19 mouse cellular contexts compared by ENCODE assay signal in the genomic region with DNA sequence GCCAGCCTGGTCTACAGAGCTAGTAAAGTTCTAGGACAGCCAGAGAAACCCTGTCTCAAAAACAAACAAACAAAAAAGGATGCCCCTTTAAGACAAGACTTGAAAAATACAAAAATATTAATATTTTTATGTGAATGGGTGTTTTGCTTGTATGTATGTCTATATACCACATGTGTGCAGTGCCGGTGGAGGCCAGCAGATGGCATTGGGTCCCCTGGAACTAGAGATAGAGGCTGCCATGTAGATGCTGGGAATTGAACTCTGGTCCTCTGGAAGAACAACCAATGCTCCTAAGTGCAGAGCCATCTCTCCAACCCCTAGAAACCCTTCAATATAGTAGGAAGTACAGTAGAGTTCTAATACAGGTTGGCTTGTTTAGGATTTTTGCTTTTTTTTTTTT. TPM values are rescaled to one million over a fixed set of nuclear protein-coding genes. Genes with fewer than 3 reads are reported as not detected.
A peak's percentile ranks its signal among the peaks of the same experiment; 100 is the strongest.
DNase-seq lines count a peak whose midpoint lies in the region; ATAC-seq and TF ChIP-seq lines count a peak whose summit lies in the region.
"Had no signal": no experiment of that assay in that cellular context is flagged by ENCODE, and none has a peak within 500 bp of the region (broad histone marks: within the 10 kb centered on the region; RNA-seq: fewer than 3 reads in every experiment).

No protein-coding gene starts in this region.

- H3K4me1 ChIP-seq in heart, adult 2 months (ENCODE audit: control insufficient read depth, insufficient read depth, low read length) = no peaks in the 10 kb centered on the region
- peaks cover 7% of the 10 kb centered on the region for H3K4me1 ChIP-seq in heart, embryonic 12.5 days (replicated peaks)
- H3K4me1 ChIP-seq in lung, embryonic 14.5 days (ENCODE audit: insufficient read depth) = no peaks in the 10 kb centered on the region
- no peaks in the 10 kb centered on the region for H3K4me1 ChIP-seq in lung, postnatal 0 days (ENCODE audit: insufficient read depth, low read depth, low read length)
- H3K4me1 ChIP-seq in E14TG2a.4 (replicated peaks; ENCODE audit: low read depth, low read length) = peaks cover 26% of the 10 kb centered on the region
- H3K4me1 ChIP-seq: embryonic facial prominence, embryonic 12.5 days; forebrain, embryonic 10.5 days had no signal

- WGBS in heart, adult 2 months = 94% methylated on average over 1 of the region's 1 CpGs
- WGBS in heart, embryonic 12.5 days = 83% methylated on average over 1 of the region's 1 CpGs
- 94% methylated on average over 1 of the region's 1 CpGs for WGBS in lung, embryonic 14.5 days
- WGBS in lung, postnatal 0 days = 100% methylated on average over 1 of the region's 1 CpGs

- no peak for TF ChIP-seq POLR2A in heart, adult 2 months (IDR thresholded peaks at IDR 0.05; ENCODE audit: insufficient read depth, low read depth, low read length)

- no peaks in the 10 kb centered on the region for H3K36me3 ChIP-seq in heart, adult 2 months (ENCODE audit: control insufficient read depth, insufficient read depth, low read length)
- peaks cover 56% of the 10 kb centered on the region for H3K36me3 ChIP-seq in heart, embryonic 12.5 days
- peaks cover 66% of the 10 kb centered on the region for H3K36me3 ChIP-seq in lung, embryonic 14.5 days (ENCODE audit: insufficient read depth)
- peaks cover 6% of the 10 kb centered on the region; the same call in 1 of the 2 replicates for H3K36me3 ChIP-seq in lung, postnatal 0 days (ENCODE audit: insufficient read depth, low read length)
- peaks cover 82% of the 10 kb centered on the region for H3K36me3 ChIP-seq in E14TG2a.4 (ENCODE audit: insufficient read depth, low read length)

- H3K9me3 ChIP-seq in heart, embryonic 12.5 days (replicated peaks) = no peaks in the 10 kb centered on the region
- H3K9me3 ChIP-seq in lung, embryonic 14.5 days (ENCODE audit: low read depth, low read length) = no peaks in the 10 kb centered on the region
- H3K9me3 ChIP-seq in lung, postnatal 0 days (ENCODE audit: low read length) = no peaks in the 10 kb centered on the region
- H3K9me3 ChIP-seq in E14TG2a.4 (ENCODE audit: low read length) = no peaks in the 10 kb centered on the region
- H3K9me3 ChIP-seq: embryonic facial prominence, embryonic 12.5 days had no signal

- H3K27me3 ChIP-seq in heart, adult 2 months (ENCODE audit: control insufficient read depth, insufficient read depth, low read length) = no peaks in the 10 kb centered on the region
- H3K27me3 ChIP-seq in heart, embryonic 12.5 days (replicated peaks) = no peaks in the 10 kb centered on the region
- no peaks in the 10 kb centered on the region for H3K27me3 ChIP-seq in lung, embryonic 14.5 days (ENCODE audit: insufficient read depth, low read length)
- no peaks in the 10 kb centered on the region for H3K27me3 ChIP-seq in lung, postnatal 0 days (replicated peaks; ENCODE audit: insufficient read depth, low read length)
- no peaks in the 10 kb centered on the region for H3K27me3 ChIP-seq in E14TG2a.4 (ENCODE audit: insufficient read depth, low read length)
- H3K27me3 ChIP-seq: embryonic facial prominence, embryonic 12.5 days had no signal

- intact Hi-C loops in heart, adult 2 months (cut with DNase I) = no loop called here

- H3K79me2 ChIP-seq in heart, adult 2 months (replicated peaks; ENCODE audit: control insufficient read depth, insufficient read depth, low read length) = no peaks in the 10 kb centered on the region

- no peak for ATAC-seq in heart, embryonic 12.5 days (ENCODE audit: insufficient number of reproducible peaks, low FRiP score)
- ATAC-seq in lung, embryonic 14.5 days (ENCODE audit: insufficient read depth) = no peak
- no peak for ATAC-seq in lung, postnatal 0 days
- ATAC-seq: inflammation-experienced regulatory T-cells, adult 6 months had no signal

- no peak overlapping the region for H3K27ac ChIP-seq in heart, adult 2 months
- no peak overlapping the region for H3K27ac ChIP-seq in heart, embryonic 12.5 days (ENCODE audit: poor library complexity, severe bottlenecking)
- no peak overlapping the region for H3K27ac ChIP-seq in lung, embryonic 14.5 days (ENCODE audit: low read depth)
- no peak overlapping the region for H3K27ac ChIP-seq in lung, postnatal 0 days (ENCODE audit: low read length)
- H3K27ac ChIP-seq: embryonic facial prominence, embryonic 12.5 days; forebrain, embryonic 10.5 days had no signal

- no peak overlapping the region for H3K9ac ChIP-seq in heart, adult 2 months (ENCODE audit: low read depth, low read length)
- no peak overlapping the region for H3K9ac ChIP-seq in heart, embryonic 12.5 days
- H3K9ac ChIP-seq in lung, embryonic 14.5 days = no peak overlapping the region
- H3K9ac ChIP-seq in lung, postnatal 0 days (replicated peaks; ENCODE audit: low read depth) = no peak overlapping the region
- H3K9ac ChIP-seq: embryonic facial prominence, embryonic 12.5 days had no signal

- H3K4me2 ChIP-seq in heart, embryonic 12.5 days = no peak overlapping the region
- H3K4me2 ChIP-seq in lung, embryonic 14.5 days = no peak overlapping the region
- no peak overlapping the region for H3K4me2 ChIP-seq in lung, postnatal 0 days (replicated peaks; ENCODE audit: low read depth, low read length)
- H3K4me2 ChIP-seq: embryonic facial prominence, embryonic 12.5 days had no signal

- no peak for DNase-seq in heart, adult 2 months
- DNase-seq in lung, embryonic 14.5 days = peak; percentile 9
- no peak for DNase-seq in lung, postnatal 0 days (ENCODE audit: low spot score)
- DNase-seq in induced T-regulatory cell, adult 2 months (ENCODE audit: low read depth) = peak; percentile 44
- no peak for DNase-seq in heart, adult 11 months
- DNase-seq in layer of hippocampus, postnatal 10 days (ENCODE audit: low spot score in 2 of 2) = no peak
- DNase-seq: cerebellum, postnatal 10 days; heart, postnatal 36 days; kidney, postnatal 10 days; layer of hippocampus, postnatal 36 days had no signal

- TF ChIP-seq EP300 in heart, adult 2 months (IDR thresholded peaks at IDR 0.05; ENCODE audit: insufficient read depth, low read depth, low read length) = no peak
- no peak for TF ChIP-seq EP300 in lung, postnatal 0 days (IDR thresholded peaks at IDR 0.05)

- peak; percentile 31 for TF ChIP-seq CTCF in heart, adult 2 months (IDR thresholded peaks at IDR 0.05)
- peak; percentile 34 for TF ChIP-seq CTCF in lung, embryonic 14.5 days (IDR thresholded peaks at IDR 0.05; ENCODE audit: low read depth)
- TF ChIP-seq CTCF in lung, postnatal 0 days (IDR thresholded peaks at IDR 0.05) = no peak
- peak; percentile 65 for TF ChIP-seq CTCF in E14TG2a.4 (conservative IDR thresholded peaks at IDR 0.05; ENCODE audit: low read length)

- H3K4me3 ChIP-seq in heart, adult 2 months = no peak overlapping the region
- H3K4me3 ChIP-seq in heart, embryonic 12.5 days = no peak overlapping the region
- no peak overlapping the region for H3K4me3 ChIP-seq in lung, embryonic 14.5 days (ENCODE audit: low read depth, low read length)
- H3K4me3 ChIP-seq in lung, postnatal 0 days (ENCODE audit: low read depth, low read length) = no peak overlapping the region
- H3K4me3 ChIP-seq in E14TG2a.4 (replicated peaks; ENCODE audit: low read length) = no peak overlapping the region
- H3K4me3 ChIP-seq: embryonic facial prominence, embryonic 12.5 days; forebrain, embryonic 10.5 days had no signal

RNA-seq across cellular contexts. Expression of gene Yrdc, which starts 9.5 kb away (rescaled TPM):
- 10 to 100 TPM; 21.6 to 22.6 TPM for total RNA-seq in heart, adult 2 months (2021)
- 18.4 and 38.6 TPM in 2 replicates for polyA plus RNA-seq in heart, adult 2 months (2012; rRNA removed)
- polyA plus RNA-seq in heart, embryonic 12.5 days (2016; fragmentation: Nextera tagmentation; extraction: Ambion mirVana) = 24.4 and 26.0 TPM in 2 replicates
- polyA plus RNA-seq in lung, embryonic 14.5 days (2014; fragmentation: Nextera tagmentation; extraction: Ambion mirVana) = 42.4 and 44.7 TPM in 2 replicates
- 22.8 and 25.4 TPM in 2 replicates for polyA plus RNA-seq in lung, postnatal 0 days (2015; fragmentation: Nextera tagmentation; extraction: Ambion mirVana)
- 10 to 100 TPM; 24.5 to 26.6 TPM for total RNA-seq in layer of hippocampus, postnatal 10 days (2021)

RNA-seq across cellular contexts. Expression of gene 1110065P20Rik, which starts 10.0 kb away (rescaled TPM):
- total RNA-seq in heart, adult 2 months (2021) = 10 to 100 TPM; 18.6 to 20.4 TPM
- polyA plus RNA-seq in heart, adult 2 months (2012; rRNA removed) = 26.3 and 28.0 TPM in 2 replicates
- polyA plus RNA-seq in heart, embryonic 12.5 days (2016; fragmentation: Nextera tagmentation; extraction: Ambion mirVana) = 51.6 and 54.2 TPM in 2 replicates
- 60.0 and 62.7 TPM in 2 replicates for polyA plus RNA-seq in lung, embryonic 14.5 days (2014; fragmentation: Nextera tagmentation; extraction: Ambion mirVana)
- 65.4 and 68.7 TPM in 2 replicates for polyA plus RNA-seq in lung, postnatal 0 days (2015; fragmentation: Nextera tagmentation; extraction: Ambion mirVana)
- total RNA-seq in layer of hippocampus, postnatal 10 days (2021) = 100 to 1,000 TPM; 107 to 115 TPM

RNA-seq across cellular contexts. Expression of gene Maneal, which starts 21.0 kb away (rescaled TPM):
- total RNA-seq in heart, adult 2 months (2021) = under 1 TPM; 0.23 to 0.34 TPM
- polyA plus RNA-seq in heart, adult 2 months (2012; rRNA removed) = 0.41 and 0.88 TPM in 2 replicates
- 0.06 and 0.14 TPM in 2 replicates for polyA plus RNA-seq in heart, embryonic 12.5 days (2016; fragmentation: Nextera tagmentation; extraction: Ambion mirVana)
- 0.61 and 0.82 TPM in 2 replicates for polyA plus RNA-seq in lung, embryonic 14.5 days (2014; fragmentation: Nextera tagmentation; extraction: Ambion mirVana)
- 0.08 and 0.13 TPM in 2 replicates for polyA plus RNA-seq in lung, postnatal 0 days (2015; fragmentation: Nextera tagmentation; extraction: Ambion mirVana)
- 10 to 100 TPM; 43.5 to 48.3 TPM for total RNA-seq in layer of hippocampus, postnatal 10 days (2021)
- total RNA-seq: neutrophil, adult 5-6 weeks had no signal
- polyA plus RNA-seq: G1E had no signal

RNA-seq across cellular contexts. Expression of gene Mtf1, which starts 39.1 kb away (rescaled TPM):
- total RNA-seq in heart, adult 2 months (2021) = 10 to 100 TPM; 15.3 to 15.7 TPM
- 4.7 and 9.1 TPM in 2 replicates for polyA plus RNA-seq in heart, adult 2 months (2012; rRNA removed)
- 9.8 and 11.6 TPM in 2 replicates for polyA plus RNA-seq in heart, embryonic 12.5 days (2016; fragmentation: Nextera tagmentation; extraction: Ambion mirVana)
- polyA plus RNA-seq in lung, embryonic 14.5 days (2014; fragmentation: Nextera tagmentation; extraction: Ambion mirVana) = 14.1 and 14.2 TPM in 2 replicates
- polyA plus RNA-seq in lung, postnatal 0 days (2015; fragmentation: Nextera tagmentation; extraction: Ambion mirVana) = 9.3 and 10.8 TPM in 2 replicates
- 10 to 100 TPM; 20.6 to 24.1 TPM for total RNA-seq in layer of hippocampus, postnatal 10 days (2021)

RNA-seq across cellular contexts. Expression of gene Epha10, which starts 39.7 kb away (rescaled TPM):
- total RNA-seq in heart, adult 2 months (2021) = not detected
- 0.02 TPM in 1 of 2 replicates, not detected in the other for polyA plus RNA-seq in heart, adult 2 months (2012; rRNA removed)
- not detected in 2 replicates for polyA plus RNA-seq in heart, embryonic 12.5 days (2016; fragmentation: Nextera tagmentation; extraction: Ambion mirVana)
- polyA plus RNA-seq in lung, embryonic 14.5 days (2014; fragmentation: Nextera tagmentation; extraction: Ambion mirVana) = 0.04 TPM in 1 of 2 replicates, not detected in the other
- polyA plus RNA-seq in lung, postnatal 0 days (2015; fragmentation: Nextera tagmentation; extraction: Ambion mirVana) = not detected in 2 replicates
- 10 to 100 TPM; 12.8 to 16.9 TPM for total RNA-seq in layer of hippocampus, postnatal 10 days (2021)
- total RNA-seq: gastrocnemius, adult 18-20 months; heart, postnatal 36 days; neutrophil, adult 5-6 weeks had no signal
- polyA plus RNA-seq: G1E; inflammation-experienced regulatory T-cells, adult 6 months; lung, embryonic 16.5 days had no signal

Comparison
In these comparisons a context has a peak if more than half of its experiments do, and no peak if none do; other contexts are left out.
1. DNase-seq: peak in lung, embryonic 14.5 days (single experiment) and induced T-regulatory cell, adult 2 months (single experiment); none in heart, adult 2 months (0 of 2), lung, postnatal 0 days (single experiment), heart, adult 11 months (single experiment) and layer of hippocampus, postnatal 10 days (0 of 2).